Mouse (Mus musculus) yolk sac, embryonic 10.5 days (tissue): ENCODE measurements around the gene Ror1.
A peak's percentile ranks its signal among the peaks of the same experiment; 100 is the strongest.

Source experiments
- DNase-seq: peaks from one replicate; pipeline ENCODE4 v3.0.0-alpha.2; 2017; ENCODE audit warnings: low spot score

Gene Ror1

DNA sequence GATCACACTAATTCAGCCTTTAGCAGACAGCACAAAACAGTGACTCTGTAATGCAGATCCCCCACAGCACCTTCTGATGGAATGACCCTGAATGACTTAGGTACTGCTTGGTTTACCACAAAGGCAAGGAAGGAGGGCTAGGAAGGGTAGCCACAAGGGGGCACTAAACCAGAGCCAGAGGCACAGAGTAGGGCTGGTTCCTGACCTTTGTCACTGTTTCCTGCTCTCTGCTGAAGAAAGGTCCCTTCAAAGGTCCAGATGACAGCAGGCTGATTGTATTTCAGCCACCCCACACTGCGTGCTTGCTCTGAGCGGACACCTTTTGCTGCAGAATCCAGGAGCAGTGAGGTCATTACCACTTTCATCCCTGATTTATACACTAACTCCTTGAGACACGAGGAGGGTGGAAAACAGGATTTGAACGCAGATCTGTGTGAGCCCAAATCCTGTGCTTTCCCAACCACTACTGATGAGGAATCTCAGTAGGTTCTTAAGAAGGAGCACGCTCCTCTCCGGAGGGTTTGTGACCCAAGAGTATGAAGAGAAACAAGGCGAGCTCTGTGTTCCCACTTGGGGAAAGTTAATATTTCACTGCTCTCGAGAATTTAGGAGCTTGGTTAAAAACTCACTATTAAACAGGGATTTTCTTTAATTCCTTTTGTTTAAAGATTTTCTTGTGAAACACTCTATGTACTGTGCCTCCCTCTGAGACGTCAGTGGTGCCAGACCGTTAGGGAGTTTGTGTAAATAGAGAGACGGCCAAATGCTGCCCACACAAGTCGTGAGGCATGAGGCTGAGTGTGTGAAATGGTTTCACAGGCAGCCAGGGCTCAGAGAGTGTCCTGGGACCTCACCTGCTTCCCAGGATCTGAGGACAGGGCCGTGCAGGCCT is 119.0 kb downstream of the Ror1 start:
- DNase-seq: peak; percentile 67

DNA sequence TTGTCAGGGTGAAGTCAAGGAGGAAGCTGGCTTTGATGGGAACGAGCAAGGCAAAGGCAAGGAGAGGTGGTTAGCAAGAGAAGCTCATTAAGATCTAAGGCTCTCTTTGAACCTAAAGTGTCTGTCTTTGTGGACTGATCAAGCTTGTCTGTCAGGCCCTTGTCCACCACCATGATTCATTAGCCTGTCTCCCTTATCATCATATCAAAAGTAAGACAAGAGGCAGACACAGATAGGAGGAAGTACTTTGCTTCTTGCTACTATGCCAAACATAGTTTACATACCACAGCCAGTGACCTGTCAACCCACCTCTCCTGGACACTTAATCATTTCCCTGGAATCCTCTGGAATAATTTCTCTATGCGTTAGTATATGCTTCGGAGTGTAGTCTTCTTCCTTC is 121.0 kb downstream of the Ror1 start:
- DNase-seq: no peak

DNA sequence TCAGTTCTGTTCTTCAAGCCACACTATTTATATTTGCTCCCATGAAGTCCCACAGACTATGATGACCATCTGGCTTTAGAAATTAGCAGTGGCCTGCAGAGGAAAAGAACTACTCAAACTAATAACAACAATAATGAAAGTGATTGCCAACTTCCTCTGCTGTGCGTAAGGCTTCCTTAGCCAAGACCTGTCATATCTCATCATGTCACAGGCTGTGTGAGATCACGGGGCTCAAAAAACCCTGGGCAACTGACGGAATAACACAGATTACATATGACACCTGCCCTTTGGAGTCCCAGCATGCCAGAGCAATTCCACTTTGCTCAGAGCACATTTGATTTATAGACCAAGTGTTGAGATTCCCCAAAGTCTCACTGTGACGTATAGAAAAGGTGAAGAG is 123.4 kb downstream of the Ror1 start:
- DNase-seq: no peak

DNA sequence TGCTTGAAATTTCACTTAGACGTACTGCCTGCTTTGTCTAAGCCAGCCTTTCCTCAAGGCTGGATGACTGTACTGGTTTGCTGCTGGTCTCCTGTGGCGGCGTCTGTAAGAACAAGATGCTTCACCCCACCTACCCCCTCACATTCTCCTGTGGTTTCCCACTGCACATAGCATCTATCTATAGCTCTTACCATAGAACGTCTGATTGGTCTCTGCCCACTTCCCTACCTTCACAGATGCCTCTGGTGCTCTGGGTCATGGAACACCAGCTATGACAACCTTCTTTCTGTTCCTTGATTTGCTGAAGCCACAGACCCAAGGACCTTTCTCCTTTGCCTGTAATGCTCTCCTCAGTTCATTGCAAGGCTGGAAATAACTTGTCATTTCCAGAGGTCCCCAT is 124.0 kb downstream of the Ror1 start:
- DNase-seq: no peak

DNA sequence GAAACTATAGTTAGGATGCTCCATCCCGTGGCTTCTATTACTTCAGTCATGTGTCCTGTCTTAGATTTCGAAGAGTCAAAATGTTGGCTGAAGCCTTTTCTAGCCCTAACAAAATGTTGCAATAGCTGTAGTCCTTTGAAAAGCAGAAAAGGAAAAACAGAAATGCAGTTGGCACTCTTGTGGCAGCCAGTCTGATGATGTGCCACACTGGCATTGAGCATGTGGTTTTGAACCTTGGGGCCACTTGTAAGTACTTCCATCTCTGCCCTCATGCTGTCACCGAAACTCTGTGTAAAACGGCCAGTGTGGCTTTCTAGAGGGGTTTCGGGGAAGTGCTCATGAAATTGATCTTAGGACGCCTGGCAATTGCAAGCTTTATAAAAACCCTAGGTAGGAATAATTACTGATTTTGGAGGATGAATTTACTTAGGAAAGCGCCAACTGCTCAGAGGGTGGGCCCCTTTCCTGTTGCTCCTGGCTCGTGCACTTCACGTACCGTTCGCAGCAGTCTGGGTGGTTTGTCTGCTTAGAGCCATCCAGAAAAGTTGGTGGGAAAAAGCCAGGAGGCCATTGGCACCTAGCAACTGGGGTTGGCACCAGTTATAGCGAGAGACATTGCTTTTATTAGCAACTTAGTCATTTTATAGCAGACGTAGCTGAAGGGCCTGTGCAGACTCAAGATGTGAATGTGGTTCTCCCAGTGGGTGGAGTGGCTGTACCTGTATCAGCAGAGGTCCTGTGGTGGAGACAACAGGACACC is 126.6 kb downstream of the Ror1 start:
- no peak for DNase-seq

DNA sequence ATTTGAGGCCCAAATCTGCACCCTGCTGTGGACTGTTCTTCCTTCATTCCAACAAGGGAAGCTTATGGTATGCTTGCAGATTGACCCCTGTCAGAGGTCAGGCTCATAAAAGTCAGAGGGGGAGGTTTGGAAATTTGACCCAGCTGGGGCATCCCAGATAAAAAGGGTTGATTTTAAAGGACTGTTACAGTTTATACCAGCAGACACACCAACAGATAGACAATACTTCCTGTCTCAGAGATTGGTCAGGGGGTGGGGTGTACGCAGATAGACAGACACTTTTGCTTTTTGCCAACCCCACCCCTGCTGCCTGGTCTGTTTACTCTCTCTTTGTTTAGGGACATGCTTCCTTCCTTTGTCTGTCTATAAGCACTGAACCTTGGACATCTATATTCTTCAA is 127.9 kb downstream of the Ror1 start:
- DNase-seq: peak; percentile 71

DNA sequence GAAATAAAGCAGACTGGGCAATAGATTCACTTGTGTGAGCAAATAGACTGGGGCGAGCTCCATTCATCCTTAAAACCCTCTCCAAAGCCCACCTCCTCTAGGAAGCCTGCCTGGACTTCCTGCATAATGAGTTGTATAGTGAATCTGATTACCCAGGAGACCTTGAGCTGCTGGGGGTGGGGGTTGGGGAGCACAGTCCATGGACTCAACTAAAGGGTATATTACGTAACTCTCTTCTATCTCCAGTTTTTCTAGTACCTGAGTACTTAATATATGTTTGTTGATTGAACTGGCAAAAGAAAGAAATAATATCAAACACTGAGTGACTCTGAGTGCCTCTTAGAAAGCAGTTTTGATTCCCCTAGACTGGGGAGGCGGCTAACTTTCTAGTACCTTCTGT is 128.4 kb downstream of the Ror1 start:
- no peak for DNase-seq

DNA sequence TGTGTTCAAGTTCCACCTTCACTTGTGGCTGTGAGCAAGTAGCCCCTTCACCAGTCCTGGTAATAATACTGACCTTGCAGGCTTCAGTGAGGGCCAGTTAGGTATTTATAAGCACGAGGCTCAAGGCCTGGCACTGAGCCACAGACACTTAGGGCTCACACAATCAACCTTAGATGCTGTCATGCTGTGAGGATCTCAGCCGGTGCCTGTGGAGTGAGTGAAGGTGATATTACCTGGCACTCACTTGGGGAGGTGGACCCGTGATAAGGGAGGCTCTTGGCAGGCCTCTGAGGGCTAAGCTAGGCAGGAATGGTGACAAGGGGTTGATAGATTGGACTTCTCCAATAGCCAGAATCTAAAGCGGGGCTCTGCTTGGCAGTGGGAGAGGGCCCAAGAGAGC is 131.0 kb downstream of the Ror1 start:
- no peak for DNase-seq

DNA sequence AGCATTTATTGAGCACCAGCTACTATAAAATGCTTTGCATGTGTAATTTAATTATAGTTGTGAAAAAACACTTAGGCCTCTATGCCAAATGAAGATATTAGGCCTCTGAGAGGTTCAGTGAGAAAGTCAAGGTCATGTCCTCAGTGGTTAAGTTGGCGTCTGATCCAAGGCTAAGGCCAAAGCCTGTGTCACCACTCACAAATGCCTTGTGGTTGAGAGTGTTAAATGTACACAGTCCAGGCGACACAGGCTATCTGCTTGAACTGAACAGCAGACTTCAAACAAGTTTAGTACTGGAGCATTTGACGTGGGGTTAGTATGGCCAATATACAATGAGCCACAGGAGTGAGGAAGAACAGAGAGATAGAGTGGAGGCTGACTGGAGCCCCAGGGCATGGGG is 132.5 kb downstream of the Ror1 start:
- no peak for DNase-seq

DNA sequence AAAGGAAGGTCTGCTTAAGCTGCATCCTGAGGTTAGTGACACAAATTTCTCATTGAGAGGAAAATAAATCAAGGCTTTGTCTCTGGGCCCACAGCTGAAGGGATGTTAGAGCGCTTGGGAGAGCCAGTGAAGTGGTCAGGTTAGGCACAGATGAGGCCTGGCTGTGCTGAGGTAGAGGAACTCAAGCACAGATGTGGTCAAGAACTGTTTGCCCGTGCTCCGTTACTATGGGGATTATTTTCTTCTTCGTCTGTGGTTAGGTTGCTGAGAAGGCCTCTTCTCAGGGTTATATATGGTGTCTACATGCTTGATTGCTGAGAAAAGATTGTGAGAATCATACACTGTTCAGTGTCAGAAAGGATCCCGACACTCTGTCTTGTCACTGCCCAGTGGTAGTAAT is 134.7 kb downstream of the Ror1 start:
- no peak for DNase-seq

DNA sequence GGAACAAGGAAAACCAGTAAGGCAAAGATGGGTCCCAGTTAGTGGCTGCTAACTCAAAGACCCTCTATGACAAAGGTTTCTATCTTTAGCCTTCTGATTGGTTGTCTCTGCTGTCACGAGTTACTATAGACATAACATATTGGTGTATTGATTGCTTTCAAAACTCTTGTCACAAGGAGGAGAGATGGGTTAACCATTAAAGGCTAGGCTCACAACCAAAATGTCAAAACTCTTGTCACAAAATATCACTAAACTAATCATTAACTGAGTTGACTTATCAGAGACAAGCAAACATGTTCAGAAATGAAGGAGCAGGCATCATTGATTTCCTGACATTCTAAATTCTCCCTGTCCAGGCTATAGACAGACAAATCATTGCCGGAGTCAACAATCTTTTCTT is 135.4 kb downstream of the Ror1 start:
- DNase-seq: no peak

DNA sequence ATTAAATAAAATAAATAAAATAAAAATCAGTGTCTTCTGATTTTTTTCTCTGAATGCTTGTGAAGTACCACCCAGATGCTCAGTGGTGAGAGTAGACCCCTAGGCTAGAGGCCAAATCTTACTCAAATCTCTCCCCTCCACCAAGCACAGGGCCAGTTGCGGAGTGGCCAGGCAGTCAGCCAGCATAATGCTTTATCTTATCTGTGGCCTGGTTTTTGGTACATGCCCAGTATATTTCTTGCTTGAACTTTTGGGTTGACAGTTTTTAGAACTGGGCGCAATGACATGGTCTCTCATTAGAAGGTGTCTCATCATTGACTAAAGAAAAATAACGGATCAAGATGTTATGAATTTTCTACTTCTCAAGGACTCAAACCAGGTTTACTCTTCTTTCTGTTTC is 136.3 kb downstream of the Ror1 start:
- no peak for DNase-seq

DNA sequence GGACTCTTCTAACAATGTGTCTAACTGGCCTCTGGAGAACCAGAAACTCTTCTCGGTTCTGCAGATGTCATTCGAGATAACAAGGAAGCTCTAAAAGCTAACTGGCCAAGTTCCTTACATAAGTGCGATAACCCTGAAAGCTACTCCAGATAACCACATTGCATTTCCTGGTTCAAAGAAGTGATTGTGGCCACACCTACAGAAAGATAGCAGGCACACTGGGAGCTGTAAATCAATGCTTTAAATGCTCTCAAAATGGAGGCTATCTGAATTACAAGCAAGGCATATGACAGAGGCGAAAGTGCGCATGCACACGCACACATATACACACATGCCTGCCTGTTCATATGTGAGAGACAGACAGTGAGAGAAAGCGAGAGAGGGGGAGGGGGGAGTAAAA is 136.9 kb downstream of the Ror1 start:
- no peak for DNase-seq

DNA sequence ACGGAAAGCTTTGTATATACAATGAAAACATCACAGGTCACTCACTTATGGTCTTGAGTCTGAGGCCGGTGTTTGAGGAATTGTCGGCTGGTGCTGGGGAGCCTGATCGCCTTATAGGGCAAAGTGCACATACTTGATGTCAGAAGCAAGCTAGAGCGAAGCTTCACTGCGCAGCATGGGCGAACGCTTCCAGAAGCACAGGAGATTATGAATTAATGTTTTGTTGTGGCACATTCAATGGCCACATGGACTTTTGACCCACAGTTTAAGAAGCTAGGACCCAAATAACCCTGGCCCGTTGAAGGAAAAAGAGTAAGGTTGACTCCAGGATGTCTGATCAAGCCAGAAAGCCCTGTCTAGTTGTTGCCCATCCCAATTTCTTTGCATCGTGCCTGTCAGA is 138.2 kb downstream of the Ror1 start:
- DNase-seq: no peak

DNA sequence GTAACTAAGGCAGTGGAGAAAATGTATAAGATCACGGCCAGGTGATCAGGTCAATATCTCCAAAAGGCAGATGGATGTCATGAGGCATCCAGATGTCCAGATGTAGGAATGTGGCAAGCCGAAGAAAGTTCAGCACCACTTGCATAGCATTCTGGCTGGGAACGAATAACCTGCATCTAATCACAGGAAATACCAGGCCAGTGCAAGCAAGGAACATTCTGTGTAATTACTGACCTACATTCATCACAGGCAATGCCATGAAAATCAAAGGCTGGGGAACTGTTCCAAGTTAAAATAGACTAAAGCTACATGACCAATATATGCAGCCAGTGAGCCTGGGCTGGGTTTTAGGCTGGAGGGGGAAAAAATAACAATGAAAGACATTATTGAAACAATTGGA is 140.7 kb downstream of the Ror1 start:
- no peak for DNase-seq

DNA sequence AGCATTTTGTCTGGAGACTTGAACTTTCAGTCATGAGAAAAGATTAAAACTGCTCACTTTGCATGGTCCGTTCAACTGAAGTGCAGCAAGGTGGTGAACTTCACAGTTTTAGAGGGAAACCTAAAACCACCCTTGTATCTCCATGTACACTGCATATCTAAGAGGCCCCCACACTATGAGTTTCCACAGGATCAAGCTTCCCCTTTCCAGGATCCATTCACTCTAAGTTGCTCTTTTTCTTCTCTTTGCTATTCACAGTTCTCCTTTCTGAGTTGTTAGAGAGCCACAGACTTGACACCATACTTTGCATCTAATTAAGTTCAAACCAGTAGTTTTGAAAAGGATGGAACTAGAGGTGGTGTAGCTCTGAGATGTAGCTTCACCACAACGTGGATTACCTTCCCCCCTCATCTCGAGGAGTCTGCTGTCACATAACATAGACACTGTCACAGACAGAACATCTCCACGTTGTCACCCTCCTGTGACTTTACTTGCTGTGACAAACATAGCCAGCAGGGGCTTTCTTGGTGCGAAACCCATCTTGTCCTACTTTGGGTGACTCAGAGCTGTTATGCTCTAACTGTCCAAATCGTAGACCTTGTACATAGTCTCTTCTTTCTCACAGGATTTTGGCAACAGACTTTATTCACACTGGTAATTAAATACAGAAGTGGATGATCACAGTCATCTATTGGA is 146.6 kb downstream of the Ror1 start:
- DNase-seq: no peak

DNA sequence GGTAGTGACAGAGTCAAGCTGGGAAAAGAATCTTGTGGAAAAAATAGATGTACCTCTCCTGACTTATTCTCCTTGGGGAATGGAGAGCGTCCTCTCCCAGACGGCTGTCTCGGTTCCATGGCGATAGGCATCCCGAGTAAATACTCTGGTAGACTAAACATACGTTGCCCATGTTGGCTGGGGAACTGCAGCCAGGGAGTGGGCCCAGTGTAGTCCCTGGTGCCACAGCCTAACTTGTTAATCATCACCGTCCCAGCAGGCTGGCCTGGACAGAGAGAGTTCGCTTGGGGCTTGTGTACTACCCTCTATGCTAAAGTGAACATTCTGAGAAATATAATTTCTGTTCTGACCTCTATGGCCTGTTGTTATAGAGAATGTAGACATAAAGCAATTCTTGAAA is 148.7 kb downstream of the Ror1 start:
- no peak for DNase-seq

DNA sequence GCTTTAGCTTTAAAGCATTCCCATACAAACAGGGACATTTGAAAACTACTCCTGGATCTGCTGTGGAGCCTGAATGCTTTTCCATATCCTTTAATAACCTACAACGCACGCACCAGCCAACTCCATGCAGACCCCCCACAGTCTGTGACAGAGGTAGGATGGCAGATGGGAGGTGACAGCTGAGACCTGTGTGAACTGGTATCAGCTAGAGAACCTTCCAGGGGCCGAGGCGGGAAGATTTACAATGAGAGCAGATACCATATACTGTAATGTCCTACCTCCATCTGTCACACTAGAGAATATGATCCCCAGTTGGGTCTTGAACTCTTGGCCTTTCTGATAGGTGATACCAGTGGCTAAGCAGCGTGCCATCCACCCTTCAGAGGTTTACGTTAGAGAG is 149.1 kb downstream of the Ror1 start:
- DNase-seq: no peak

DNA sequence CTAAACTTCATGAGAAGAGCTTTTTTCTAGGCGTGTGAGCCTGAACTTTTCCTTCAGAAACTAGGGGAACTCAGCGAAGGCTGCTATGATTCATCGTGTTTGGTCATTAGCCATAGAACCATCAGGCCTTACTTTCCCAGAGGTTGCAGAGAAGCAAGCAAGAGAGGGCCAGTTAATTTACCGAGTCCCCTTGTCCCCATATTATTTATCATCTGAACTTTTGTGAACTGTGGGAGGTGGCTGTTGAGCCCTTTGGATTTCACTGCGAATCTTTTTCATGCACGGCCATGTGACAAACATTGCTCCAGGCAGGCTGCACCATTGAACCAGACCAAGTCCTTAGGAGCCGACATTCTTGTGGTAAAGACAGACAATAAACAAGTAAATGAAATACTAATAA is 152.2 kb downstream of the Ror1 start:
- no peak for DNase-seq

DNA sequence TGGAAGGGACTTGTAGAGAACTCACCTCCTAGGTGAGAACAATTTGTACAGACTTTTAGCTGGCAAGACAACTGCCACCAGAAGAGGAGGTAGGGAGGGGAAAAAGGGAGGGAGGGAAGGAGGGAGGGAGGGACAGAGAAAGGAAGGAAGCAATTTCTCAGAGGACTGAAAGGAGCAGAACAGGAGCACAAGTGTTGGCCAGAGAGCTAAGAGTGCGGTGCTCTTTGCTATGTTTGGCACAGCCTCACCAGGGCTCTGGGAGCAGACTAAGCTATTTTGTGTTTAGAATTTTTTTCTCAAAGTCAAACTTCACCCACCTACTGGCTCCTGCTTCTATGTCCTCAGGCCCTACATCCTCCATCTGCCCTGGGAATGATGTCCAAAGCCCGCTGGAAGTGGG is 152.7 kb downstream of the Ror1 start:
- no peak for DNase-seq

DNA sequence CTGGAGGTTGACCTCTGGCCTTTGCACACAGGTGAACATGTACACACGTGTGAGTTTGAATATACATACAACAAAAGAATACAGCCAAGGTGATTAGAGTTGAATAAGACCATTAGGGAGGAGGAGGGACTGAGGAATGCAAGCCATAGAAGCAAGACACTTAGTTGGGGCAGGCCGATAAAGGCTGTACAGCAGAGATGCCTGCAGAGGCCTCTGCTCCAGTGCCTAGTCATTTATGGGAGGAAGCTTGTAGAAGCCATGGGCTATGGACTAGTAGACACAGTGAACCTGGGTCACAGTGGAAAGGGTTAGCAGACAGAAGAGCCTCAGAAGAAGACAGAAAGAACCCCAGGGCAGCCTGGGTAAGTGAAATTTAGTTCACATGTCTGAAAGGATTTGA is 155.7 kb downstream of the Ror1 start:
- no peak for DNase-seq

DNA sequence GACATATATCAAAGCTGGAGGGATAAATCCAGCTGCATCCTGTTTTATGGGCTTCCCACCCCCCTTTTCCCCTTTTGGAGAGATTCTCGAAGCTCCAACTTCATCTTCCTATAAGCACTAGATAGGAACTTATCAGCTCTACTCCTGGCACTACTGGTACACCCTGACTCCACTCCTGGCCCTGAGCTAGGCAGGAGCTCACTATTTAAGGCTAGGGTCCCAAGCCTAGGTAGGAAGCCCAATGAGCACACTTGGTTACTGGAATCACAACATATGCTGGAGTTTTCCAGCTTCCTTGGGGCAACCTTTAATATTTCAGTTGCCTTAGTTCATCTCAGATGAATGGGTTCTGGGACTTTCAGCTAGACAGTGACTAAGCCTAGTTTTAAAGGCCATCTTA is 156.5 kb downstream of the Ror1 start:
- DNase-seq: no peak

DNA sequence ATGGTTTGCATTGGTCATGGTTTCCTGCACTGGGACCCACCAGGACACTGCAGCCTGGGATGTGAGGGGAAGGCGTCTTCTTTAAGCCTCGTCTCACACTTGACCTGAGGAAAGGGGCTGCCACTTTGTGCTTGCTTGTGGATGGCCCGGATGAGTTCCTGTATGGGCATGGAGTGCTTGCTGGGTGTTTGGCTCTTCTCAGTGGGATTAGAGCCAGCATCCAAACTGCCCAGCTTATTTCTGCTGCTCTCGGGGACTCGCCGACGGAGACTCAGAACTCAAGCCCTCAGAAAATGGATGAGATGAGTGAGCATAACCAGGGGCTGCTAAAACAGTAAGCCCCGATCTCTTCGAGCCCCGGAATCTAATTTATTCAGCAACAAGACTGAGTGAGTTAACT is 157.1 kb downstream of the Ror1 start:
- DNase-seq: no peak
